Mouse (Mus musculus) liver, adult 2 months (tissue): ENCODE results near the gene Coro1c.

Experiments used
- CTCF ChIP-seq: fragments of 200-500 bp; IDR thresholded peaks from 2 replicates; pipeline ENCODE4 v1.5.1; 2011; ENCODE audit warnings: low read depth, low read length, control low read depth
- POLR2A ChIP-seq: fragments of 200-500 bp; IDR thresholded peaks from 2 replicates; pipeline ENCODE4 v1.6.1; 2011; ENCODE audit warnings: low read length, control low read depth; ENCODE audit not compliant: insufficient read depth; ENCODE audit errors: extremely low read depth

DNA sequence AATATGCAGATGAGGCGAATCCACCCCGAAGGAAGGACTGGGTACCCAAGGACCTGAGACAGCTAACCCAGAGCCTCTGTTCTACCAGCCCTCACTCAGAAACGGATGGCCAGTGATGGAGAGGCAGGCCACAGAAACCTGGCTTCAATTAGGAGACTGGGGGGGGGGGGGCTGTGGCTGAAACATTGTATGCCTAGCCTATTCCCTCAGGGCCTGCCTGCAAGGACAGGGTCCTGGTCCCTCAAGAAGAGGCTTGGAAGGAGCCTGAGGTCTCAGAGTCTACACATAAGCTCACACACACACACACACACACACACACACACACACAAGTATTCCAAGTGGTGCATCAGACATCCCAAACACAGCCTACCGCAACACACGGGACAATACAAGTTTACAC is 108.9 kb downstream of the Coro1c start:
- TF ChIP-seq CTCF (no peak), POLR2A (no peak)
